Mouse (Mus musculus): ENCODE measurements at regions not wholly inside any gene's neighbourhood (a gene's known extent, or its start where the extent isn't known, plus 50 kb on each side); places are given as distances from the start of the nearest gene placed in this dataset.

- Histone ChIP-seq H3K4me1 (no peaks in the 10 kb centered on the region), H3K4me2 (no peak overlapping the region), H3K9ac (no peak overlapping the region), H3K27me3 (no peaks in the 10 kb centered on the region), H3K4me3 (no peak overlapping the region), H3K9me3 (no peaks in the 10 kb centered on the region), H3K36me3 (no peaks in the 10 kb centered on the region), H3K27ac (no peak overlapping the region)
- no peak for ATAC-seq (ENCODE audit: borderline replicate concordance, extremely low read depth, low FRiP score, low TSS enrichment)
- 64% methylated on average over 5 of the region's 5 CpGs for WGBS
These were observed 235.5 kb upstream of the Fam3c start for GRCm38 (mm10) chr6:22591592-22591991.

DNA sequence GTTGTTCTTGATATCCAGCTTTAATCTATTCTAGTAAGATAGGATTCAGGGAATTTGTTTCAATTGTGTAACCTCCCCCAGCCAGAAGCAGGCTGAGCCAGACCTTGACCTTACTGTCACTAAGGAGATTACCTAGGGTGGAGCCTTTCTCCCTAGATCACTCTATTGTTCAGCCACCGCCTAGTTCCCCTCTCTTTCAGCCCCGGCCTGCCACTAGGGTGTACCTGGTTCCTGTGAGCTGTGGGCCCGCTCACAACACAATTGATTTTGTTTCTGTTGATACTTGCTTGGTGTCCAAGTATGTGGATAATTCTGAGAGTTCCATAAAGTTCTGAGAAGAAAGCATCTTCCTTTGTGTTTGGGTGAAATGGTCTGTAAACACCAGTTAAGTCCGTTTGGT is 228.8 kb upstream of the Fam3c start:
- Histone ChIP-seq H3K9me3 (no peaks in the 10 kb centered on the region), H3K4me1 (no peaks in the 10 kb centered on the region), H3K27ac (no peak overlapping the region), H3K4me3 (no peak overlapping the region), H3K4me2 (no peak overlapping the region), H3K36me3 (no peaks in the 10 kb centered on the region), H3K27me3 (no peaks in the 10 kb centered on the region), H3K9ac (no peak overlapping the region)
- WGBS, result 46% methylated on average over 4 of the region's 4 CpGs
- no peak for ATAC-seq (ENCODE audit: borderline replicate concordance, extremely low read depth, low FRiP score, low TSS enrichment)

- no peak overlapping the region for H3K4me3 ChIP-seq
- H3K9ac ChIP-seq, result no peak overlapping the region
- no peak overlapping the region for H3K4me2 ChIP-seq
- no peaks in the 10 kb centered on the region for H3K36me3 ChIP-seq
- no peak for ATAC-seq (ENCODE audit: borderline replicate concordance, extremely low read depth, low FRiP score, low TSS enrichment)
- no peaks in the 10 kb centered on the region for H3K9me3 ChIP-seq
- WGBS, result 43% methylated on average over 1 of the region's 1 CpGs
- H3K27ac ChIP-seq, result no peak overlapping the region
- H3K27me3 ChIP-seq, result no peaks in the 10 kb centered on the region
- H3K4me1 ChIP-seq, result no peaks in the 10 kb centered on the region
These were observed 216.9 kb upstream of the Fam3c start for GRCm38 (mm10) chr6:22572925-22573324.

DNA sequence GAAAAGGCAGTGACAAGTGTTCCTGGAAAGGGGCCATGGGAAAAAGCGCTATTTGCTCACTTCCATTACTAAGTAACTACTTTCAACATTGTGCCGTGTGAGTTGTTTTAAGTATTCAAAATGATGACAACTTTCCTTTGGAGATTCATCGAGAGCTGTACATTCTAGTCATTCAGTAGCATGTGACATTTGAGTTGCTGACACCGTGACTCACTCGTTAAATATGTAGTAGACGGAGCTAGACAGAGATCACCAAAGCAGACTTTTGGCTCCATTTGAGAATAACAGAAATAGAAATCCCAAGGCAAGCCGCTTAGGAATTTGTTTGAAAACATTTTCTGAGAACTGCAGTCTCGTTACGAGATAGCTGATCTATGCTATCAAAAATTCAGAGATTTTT is 211.8 kb upstream of the Fam3c start:
- Histone ChIP-seq H3K9me3 (no peaks in the 10 kb centered on the region), H3K4me1 (no peaks in the 10 kb centered on the region), H3K4me2 (no peak overlapping the region), H3K27ac (no peak overlapping the region), H3K4me3 (no peak overlapping the region), H3K36me3 (no peaks in the 10 kb centered on the region), H3K9ac (no peak overlapping the region), H3K27me3 (no peaks in the 10 kb centered on the region)
- WGBS, result 73% methylated on average over 9 of the region's 9 CpGs
- ATAC-seq (ENCODE audit: borderline replicate concordance, extremely low read depth, low FRiP score, low TSS enrichment), result no peak

- WGBS, result 55% methylated on average over 13 of the region's 13 CpGs
- no peak for ATAC-seq (ENCODE audit: borderline replicate concordance, extremely low read depth, low FRiP score, low TSS enrichment)
- Histone ChIP-seq H3K9me3 (no peaks in the 10 kb centered on the region), H3K9ac (no peak overlapping the region), H3K4me3 (no peak overlapping the region), H3K4me2 (no peak overlapping the region), H3K27me3 (no peaks in the 10 kb centered on the region), H3K36me3 (no peaks in the 10 kb centered on the region), H3K4me1 (no peaks in the 10 kb centered on the region), H3K27ac (no peak overlapping the region)
These were observed 192.5 kb upstream of the Fam3c start for GRCm38 (mm10) chr6:22548296-22549245.

DNA sequence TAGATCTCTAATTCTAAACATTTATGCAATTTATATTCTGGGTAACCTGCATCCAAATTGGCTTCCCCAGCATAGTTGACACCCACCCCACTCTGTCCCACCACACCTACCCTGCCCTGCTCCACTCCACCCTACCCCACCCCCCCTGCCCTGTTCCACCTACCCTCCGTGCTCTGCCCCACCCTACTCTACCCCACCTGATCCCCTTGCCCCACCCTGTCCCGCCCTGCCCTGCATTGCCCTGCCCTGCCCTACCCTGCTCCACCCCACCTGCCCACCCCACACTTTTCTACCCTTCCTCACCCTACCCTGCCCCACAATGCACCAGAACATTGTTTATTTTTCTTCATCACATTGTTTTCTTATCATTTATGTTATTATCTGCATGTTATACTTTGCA is 185.6 kb upstream of the Fam3c start:
- H3K27me3 ChIP-seq, result no peaks in the 10 kb centered on the region
- H3K4me2 ChIP-seq, result no peak overlapping the region
- 60% methylated on average over 2 of the region's 2 CpGs for WGBS
- no peaks in the 10 kb centered on the region for H3K9me3 ChIP-seq
- no peaks in the 10 kb centered on the region for H3K4me1 ChIP-seq
- ATAC-seq (ENCODE audit: borderline replicate concordance, extremely low read depth, low FRiP score, low TSS enrichment), result no peak
- H3K27ac ChIP-seq, result no peak overlapping the region
- H3K36me3 ChIP-seq, result no peaks in the 10 kb centered on the region
- no peak overlapping the region for H3K4me3 ChIP-seq
- H3K9ac ChIP-seq, result no peak overlapping the region

DNA sequence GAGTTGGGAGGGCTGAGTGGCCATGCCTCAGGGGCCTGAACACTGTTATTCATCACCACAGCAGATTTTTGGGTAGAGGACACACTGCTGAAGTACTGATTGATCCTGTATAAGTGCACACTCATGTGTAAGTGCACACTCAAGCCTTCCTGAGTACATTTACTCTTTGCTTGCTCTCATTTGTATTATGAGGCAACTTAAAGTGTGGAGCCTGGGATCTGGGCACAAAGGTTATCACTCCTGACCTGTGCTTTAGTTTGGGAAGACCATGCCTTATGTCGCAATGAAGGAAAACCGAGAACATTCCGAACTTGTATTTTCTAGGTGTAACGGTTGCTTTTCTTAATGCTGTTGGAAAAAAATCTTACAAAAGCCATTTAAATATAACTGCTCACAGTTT is 182.2 kb upstream of the Fam3c start:
- WGBS, result 60% methylated on average over 4 of the region's 4 CpGs
- Histone ChIP-seq H3K4me3 (no peak overlapping the region), H3K9ac (no peak overlapping the region), H3K4me1 (no peaks in the 10 kb centered on the region), H3K9me3 (no peaks in the 10 kb centered on the region), H3K27ac (no peak overlapping the region), H3K36me3 (no peaks in the 10 kb centered on the region), H3K27me3 (no peaks in the 10 kb centered on the region), H3K4me2 (no peak overlapping the region)
- no peak for ATAC-seq (ENCODE audit: borderline replicate concordance, extremely low read depth, low FRiP score, low TSS enrichment)

- H3K9ac ChIP-seq, result no peak overlapping the region
- H3K27ac ChIP-seq, result no peak overlapping the region
- ATAC-seq (ENCODE audit: borderline replicate concordance, extremely low read depth, low FRiP score, low TSS enrichment), result no peak
- no peak overlapping the region for H3K4me3 ChIP-seq
- H3K4me1 ChIP-seq, result no peaks in the 10 kb centered on the region
- H3K36me3 ChIP-seq, result no peaks in the 10 kb centered on the region
- 51% methylated on average over 3 of the region's 3 CpGs for WGBS
- H3K27me3 ChIP-seq, result no peaks in the 10 kb centered on the region
- H3K4me2 ChIP-seq, result no peak overlapping the region
- no peaks in the 10 kb centered on the region for H3K9me3 ChIP-seq
These were observed 168.3 kb upstream of the Fam3c start for GRCm38 (mm10) chr6:22524384-22524783.

DNA sequence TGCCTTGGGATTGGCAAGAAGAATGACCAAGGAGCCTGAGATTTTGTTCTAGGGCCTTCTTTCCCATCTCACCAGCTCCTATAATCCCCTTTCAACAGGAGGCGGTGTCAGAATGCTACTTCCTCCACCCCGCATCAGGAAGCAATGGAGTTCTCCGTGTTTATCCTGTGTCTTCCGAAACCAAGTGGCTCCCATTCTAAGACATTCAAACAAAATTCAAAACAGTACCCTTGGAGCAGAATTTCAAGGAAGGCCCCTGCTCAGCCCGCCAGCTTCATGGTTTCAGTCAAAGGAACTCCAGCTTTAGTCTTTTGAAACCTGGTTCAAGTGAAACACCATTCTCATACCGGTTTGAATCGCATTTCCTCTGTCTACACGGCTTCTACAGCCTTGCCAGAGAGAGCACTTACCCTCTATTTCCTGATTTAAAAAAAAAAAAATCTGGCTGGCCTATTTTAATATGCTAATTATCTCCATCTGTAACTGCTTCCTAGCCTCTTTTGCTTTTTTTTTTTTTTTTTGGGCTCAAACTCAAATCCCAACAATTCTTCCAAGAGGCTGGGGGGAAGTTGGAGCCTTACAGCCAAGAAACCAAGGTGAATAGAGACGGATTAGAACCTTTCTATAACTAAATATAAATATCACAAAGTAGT is 167.7 kb upstream of the Fam3c start:
- H3K4me1 ChIP-seq, result no peaks in the 10 kb centered on the region
- H3K27ac ChIP-seq, result no peak overlapping the region
- H3K4me2 ChIP-seq, result no peak overlapping the region
- H3K9me3 ChIP-seq, result no peaks in the 10 kb centered on the region
- WGBS, result 76% methylated on average over 9 of the region's 9 CpGs
- H3K36me3 ChIP-seq, result no peaks in the 10 kb centered on the region
- no peak overlapping the region for H3K9ac ChIP-seq
- no peaks in the 10 kb centered on the region for H3K27me3 ChIP-seq
- no peak for ATAC-seq (ENCODE audit: borderline replicate concordance, extremely low read depth, low FRiP score, low TSS enrichment)
- H3K4me3 ChIP-seq, result no peak overlapping the region

- ATAC-seq (ENCODE audit: borderline replicate concordance, extremely low read depth, low FRiP score, low TSS enrichment), result no peak
These were observed 150.8 kb upstream of the Fam3c start for GRCm38 (mm10) chr6:22506871-22507270.

GRCm38 (mm10) chr6:22497306-22497705 is 141.3 kb upstream of the Fam3c start:
- H3K27me3 ChIP-seq, result no peaks in the 10 kb centered on the region
- peak; percentile 86 for ATAC-seq (ENCODE audit: borderline replicate concordance, extremely low read depth, low FRiP score, low TSS enrichment)
- no peaks in the 10 kb centered on the region for H3K9me3 ChIP-seq
- H3K36me3 ChIP-seq, result no peaks in the 10 kb centered on the region
- WGBS, result 43% methylated on average over 9 of the region's 9 CpGs
- no peak overlapping the region for H3K9ac ChIP-seq
- no peak overlapping the region for H3K4me2 ChIP-seq
- no peak overlapping the region for H3K27ac ChIP-seq
- no peak overlapping the region for H3K4me3 ChIP-seq
- H3K4me1 ChIP-seq, result peaks cover 3% of the 10 kb centered on the region; the same call in 1 of the 2 replicates

More at GRCm38 (mm10) chr6:22506871-22507270, 150.8 kb upstream of the Fam3c start:
- H3K9ac ChIP-seq, result no peak overlapping the region
- WGBS, result 70% methylated on average over 1 of the region's 1 CpGs
- no peak overlapping the region for H3K27ac ChIP-seq
- no peaks in the 10 kb centered on the region for H3K36me3 ChIP-seq
- no peak overlapping the region for H3K4me2 ChIP-seq
- H3K9me3 ChIP-seq, result no peaks in the 10 kb centered on the region
- H3K4me3 ChIP-seq, result no peak overlapping the region
- no peaks in the 10 kb centered on the region for H3K4me1 ChIP-seq
- H3K27me3 ChIP-seq, result no peaks in the 10 kb centered on the region

DNA sequence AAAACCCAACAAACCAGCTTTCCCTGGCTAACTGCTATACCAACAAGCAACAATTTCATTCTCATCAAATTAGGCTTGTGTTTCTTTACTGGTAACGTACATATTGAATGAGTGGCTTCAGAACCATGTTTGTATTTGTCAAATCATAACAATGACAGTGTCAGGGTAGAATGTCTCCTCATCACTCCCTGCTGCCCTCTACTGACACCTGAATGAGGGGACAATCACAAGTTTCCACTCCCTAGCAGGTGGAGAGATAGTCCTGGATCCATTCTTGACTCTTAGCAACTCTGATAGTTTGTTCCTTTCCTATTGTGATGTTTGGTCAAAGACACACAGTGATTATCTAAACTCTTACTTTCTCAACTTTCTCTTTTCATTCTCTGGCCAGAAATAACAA is 140.4 kb upstream of the Fam3c start:
- H3K4me2 ChIP-seq, result no peak overlapping the region
- H3K9me3 ChIP-seq, result no peaks in the 10 kb centered on the region
- WGBS, result 82% methylated on average over 1 of the region's 1 CpGs
- no peak overlapping the region for H3K4me3 ChIP-seq
- H3K36me3 ChIP-seq, result no peaks in the 10 kb centered on the region
- H3K9ac ChIP-seq, result no peak overlapping the region
- peaks cover 3% of the 10 kb centered on the region; the same call in 1 of the 2 replicates for H3K4me1 ChIP-seq
- H3K27ac ChIP-seq, result no peak overlapping the region
- no peaks in the 10 kb centered on the region for H3K27me3 ChIP-seq
- ATAC-seq (ENCODE audit: borderline replicate concordance, extremely low read depth, low FRiP score, low TSS enrichment), result no peak
